Mouse (Mus musculus): Measurements from ENCODE around the gene Usp7. TPM values are rescaled to one million over a fixed set of nuclear protein-coding genes. Genes with fewer than 3 reads are reported as not detected.

The Usp7 gene
- total and polyA plus RNA-seq, 3 experiments: 94.2 to 425 (median 101) TPM

DNA sequence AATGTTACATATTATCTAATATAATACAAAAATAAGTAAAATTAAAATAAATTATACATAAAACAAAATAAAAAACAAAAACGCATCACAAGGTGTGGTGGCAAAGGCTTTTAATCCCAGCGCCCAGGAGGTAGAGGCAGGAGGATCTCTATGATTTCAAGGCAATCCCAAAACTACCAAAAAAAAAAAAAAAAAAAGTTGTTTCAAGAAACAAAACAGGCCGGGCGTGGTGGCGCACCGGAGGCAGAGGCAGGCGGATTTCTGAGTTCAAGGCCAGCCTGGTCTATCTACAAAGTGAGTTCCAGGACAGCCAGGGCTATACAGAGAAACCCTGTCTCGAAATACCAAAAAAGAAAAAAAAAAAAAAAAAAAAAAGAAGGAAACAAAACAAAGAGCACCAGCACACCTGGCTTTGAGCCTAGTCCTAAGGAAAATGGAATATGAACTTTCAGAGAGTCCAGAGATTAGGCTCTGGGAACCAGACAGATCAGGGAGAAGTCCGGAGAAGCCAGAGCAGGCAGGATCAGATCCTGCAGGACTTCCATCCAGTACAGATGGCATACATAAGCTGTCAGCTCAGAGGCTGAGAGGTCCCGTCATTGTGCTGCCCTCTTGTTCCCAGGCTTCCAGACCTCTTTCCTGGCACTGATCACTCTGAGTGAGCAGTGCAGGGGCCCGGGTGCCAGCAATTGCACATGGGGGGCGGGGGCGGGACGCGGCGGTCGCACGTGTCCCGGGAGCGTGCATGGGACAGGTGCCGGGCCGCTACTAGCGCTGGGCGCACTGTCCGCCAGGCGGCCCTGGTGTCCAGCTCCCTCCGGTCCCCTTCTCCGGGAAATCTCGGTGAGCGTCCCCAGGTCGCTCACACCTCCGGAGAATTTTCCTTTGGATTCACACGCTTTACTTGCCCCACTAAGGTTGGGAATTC, 36.8 kb upstream of the Usp7 start:
- Histone ChIP-seq H3K27ac (ENCODE audit: control insufficient read depth, low read depth, low read length) (peak overlapping the region; percentile 97), H3K4me1 (ENCODE audit: control insufficient read depth in 1 of 2, insufficient read depth in 2 of 2, low read length in 2 of 2) (no peaks in the 10 kb centered on the region), H3K27me3 (ENCODE audit: control insufficient read depth in 1 of 2, insufficient read depth in 2 of 2, low read length in 2 of 2) (no peaks in the 10 kb centered on the region), H3K9me3 (replicated peaks; ENCODE audit: insufficient read depth, low read length) (no peaks in the 10 kb centered on the region), H3K9ac (ENCODE audit: control insufficient read depth, low read depth, low read length, poor library complexity, severe bottlenecking) (peak overlapping the region; percentile 76), H3K4me3 (ENCODE audit: control insufficient read depth in 1 of 2, insufficient read depth in 1 of 2, low read depth in 2 of 2, low read length in 2 of 2) (peak overlapping the region; percentile 52 to 60), H3K79me2 (ENCODE audit: control insufficient read depth, insufficient read depth, low read length, poor library complexity) (peaks cover 31% of the 10 kb centered on the region), H3K36me3 (ENCODE audit: control insufficient read depth in 1 of 2, insufficient read depth in 2 of 2, low read length in 2 of 2) (peaks cover 0 to 20% of the 10 kb centered on the region in 2 experiments; a peak in 3 of 4 replicates)
- peak; percentile 73 for DNase-seq (ENCODE audit: low read depth, low spot score)
- peak; percentile 98 for TF ChIP-seq MXI1 (IDR thresholded peaks at IDR 0.05; ENCODE audit: low read depth, low read length)
- no peak for TF ChIP-seq MAFK (IDR thresholded peaks at IDR 0.05; ENCODE audit: borderline replicate concordance, low read depth, low read length)
- TF ChIP-seq ZC3H11A (IDR thresholded peaks at IDR 0.05; ENCODE audit: low read depth, low read length): no peak
- 0 out of 4 replicates have a peak, but pooled peaks of 1 of the 2 experiments have one; percentile 50 for TF ChIP-seq POLR2A (IDR thresholded peaks at IDR 0.05; ENCODE audit: control insufficient read depth in 1 of 2, insufficient read depth in 1 of 2, low read depth in 1 of 2, low read length in 2 of 2, poor library complexity in 1 of 2)
- no peak for TF ChIP-seq MEF2A (IDR thresholded peaks at IDR 0.05; ENCODE audit: extremely low read depth, insufficient replicate concordance, low read depth, low read length, poor library complexity, severe bottlenecking)
- TF ChIP-seq SMC3 (IDR thresholded peaks at IDR 0.05; ENCODE audit: low read depth, low read length): 0 out of 2 replicates have a peak, but pooled peaks have one; percentile 6
- TF ChIP-seq CTCF (IDR thresholded peaks at IDR 0.05 in 2 of 3, conservative IDR thresholded peaks at IDR 0.05 in 1 of 3; ENCODE audit: control insufficient read depth in 1 of 3, insufficient read depth in 1 of 3, low read depth in 2 of 3, low read length in 3 of 3, poor library complexity in 1 of 3, severe bottlenecking in 1 of 3): 0 out of 6 replicates have a peak, but pooled peaks of 1 of the 3 experiments have one; percentile 11
- TF ChIP-seq E2F4 (IDR thresholded peaks at IDR 0.05; ENCODE audit: borderline replicate concordance, low read depth, low read length): no peak
- TF ChIP-seq EP300 (IDR thresholded peaks at IDR 0.05; ENCODE audit: low read depth in 1 of 2, low read length in 2 of 2): no peak
- TF ChIP-seq MYC (IDR thresholded peaks at IDR 0.05; ENCODE audit: low read depth, low read length): peak; percentile 94
- TF ChIP-seq POLR2AphosphoS2 (IDR thresholded peaks at IDR 0.05; ENCODE audit: low read length): no peak
- TF ChIP-seq TCF12 (IDR thresholded peaks at IDR 0.05; ENCODE audit: low read depth, low read length): 0 out of 2 replicates have a peak, but pooled peaks have one; percentile 5
- no peak for TF ChIP-seq RAD21 (IDR thresholded peaks at IDR 0.05; ENCODE audit: low read depth, low read length)
- no peak for TF ChIP-seq CHD2 (IDR thresholded peaks at IDR 0.05; ENCODE audit: low read length)
- no peak for TF ChIP-seq USF1 (IDR thresholded peaks at IDR 0.05; ENCODE audit: low read depth, low read length)
- no peak for TF ChIP-seq ZKSCAN1 (IDR thresholded peaks at IDR 0.05; ENCODE audit: low read depth, low read length)
- TF ChIP-seq UBTF (IDR thresholded peaks at IDR 0.05; ENCODE audit: borderline replicate concordance, insufficient read depth, low read depth, low read length): no peak
- TF ChIP-seq ZNF384 (IDR thresholded peaks at IDR 0.05; ENCODE audit: low read depth, low read length): peak; percentile 81
- no peak for TF ChIP-seq ETS1 (IDR thresholded peaks at IDR 0.05; ENCODE audit: low read depth, low read length)

Data from MEL (cell line).